Mouse (Mus musculus) liver, embryonic 11.5 days (tissue): ENCODE measurements around the gene Fcf1. TPM values are rescaled to one million over a fixed set of nuclear protein-coding genes. Genes with fewer than 3 reads are reported as not detected.

Experiments used
- ATAC-seq: fragments of 200-750 bp; cut with Nextera tagmentation; replicated peaks from 2 replicates; pipeline ENCODE4 v1.8.0; 2017; ENCODE audit warnings: moderate number of reproducible peaks, mild to moderate bottlenecking, moderate TSS enrichment, moderate library complexity; ENCODE audit not compliant: low FRiP score
- DNase-seq: peaks from one replicate; pipeline ENCODE4 v3.0.0-alpha.2; 2017; ENCODE audit warnings: low spot score
- H3K27ac ChIP-seq: fragments of 300-500 bp; sonication (generic); 2 replicates; pipeline ENCODE4 v1.5.1; 2014; ENCODE audit warnings: mild to moderate bottlenecking, low read depth, low read length, control low read depth
- H3K27me3 ChIP-seq: fragments of 300-500 bp; sonication (generic); replicated peaks from 2 replicates; pipeline ENCODE4 v1.6.1; 2014; ENCODE audit warnings: low read length, mixed read lengths; ENCODE audit not compliant: control insufficient read depth, insufficient read depth
- H3K36me3 ChIP-seq: fragments of 300-500 bp; sonication (generic); 2 replicates; pipeline ENCODE4 v1.6.1; 2014; ENCODE audit warnings: mild to moderate bottlenecking, low read length, moderate library complexity, mixed read lengths; ENCODE audit not compliant: control insufficient read depth, insufficient read depth
- H3K4me1 ChIP-seq: fragments of 300-500 bp; sonication (generic); replicated peaks from 2 replicates; pipeline ENCODE4 v1.6.1; 2014; ENCODE audit warnings: low read length, mixed read lengths; ENCODE audit not compliant: control insufficient read depth, insufficient read depth
- H3K4me2 ChIP-seq: fragments of 300-500 bp; sonication (generic); 2 replicates; pipeline ENCODE4 v1.6.1; 2014; ENCODE audit warnings: mild to moderate bottlenecking, control low read depth, moderate library complexity
- H3K4me3 ChIP-seq: fragments of 300-500 bp; sonication (generic); 2 replicates; pipeline ENCODE4 v1.5.1; 2014; ENCODE audit warnings: low read depth, low read length, control low read depth
- H3K9ac ChIP-seq: fragments of 300-500 bp; sonication (generic); 2 replicates; pipeline ENCODE4 v1.6.1; 2014; ENCODE audit warnings: low read depth, low read length, control low read depth
- H3K9me3 ChIP-seq: fragments of 300-500 bp; sonication (generic); 2 replicates; pipeline ENCODE4 v1.6.1; 2016; ENCODE audit warnings: low read length, inconsistent platforms, mixed read lengths; ENCODE audit not compliant: control insufficient read depth
- WGBS: fragments of 180-500 bp; shearing (Covaris S2); extraction: QIAGEN DNeasy Blood & Tissue Kit; methylation state at CpG from one replicate; pipeline ENCODE4 v1.1.7; 2014; 5-methylcytosine and 5-hydroxymethylcytosine counted together
- polyA plus RNA-seq: library from polyadenylated mRNA; unstranded; fragments of >200 nt; fragmentation: Nextera tagmentation; extraction: Ambion mirVana; gene quantifications from 2 replicates; pipeline ENCODE4 v1.2.1, GENCODE M21; 2014

Fcf1 gene
- polyA plus RNA-seq, 1 experiment from 2014 or later: 215 TPM

- ATAC-seq (no peak), DNase-seq (no peak)
- no peaks in the 10 kb centered on the region for H3K9me3 ChIP-seq
- 69% methylated on average over 1 of the region's 1 CpGs for WGBS
- H3K36me3 ChIP-seq: peaks cover 13% of the 10 kb centered on the region; the same call in 1 of the 2 replicates
- H3K4me3 ChIP-seq: no peak overlapping the region
- no peak overlapping the region for H3K9ac ChIP-seq
- no peak overlapping the region for H3K4me2 ChIP-seq
- no peak overlapping the region for H3K27ac ChIP-seq
- no peaks in the 10 kb centered on the region for H3K4me1 ChIP-seq
- no peaks in the 10 kb centered on the region for H3K27me3 ChIP-seq
Observed at GRCm38 (mm10) chr12:84952351-84952750, 18.3 kb upstream of the Fcf1 start.

GRCm38 (mm10) chr12:84956317-84956716 is 14.4 kb upstream of the Fcf1 start:
- Histone ChIP-seq H3K9ac (no peak overlapping the region), H3K4me1 (no peaks in the 10 kb centered on the region), H3K4me3 (no peak overlapping the region), H3K9me3 (no peaks in the 10 kb centered on the region), H3K36me3 (peaks cover 5% of the 10 kb centered on the region), H3K27ac (no peak overlapping the region), H3K27me3 (no peaks in the 10 kb centered on the region), H3K4me2 (no peak overlapping the region)
- DNase-seq: no peak
- ATAC-seq: no peak
- WGBS: 89% methylated on average over 3 of the region's 3 CpGs

GRCm38 (mm10) chr12:84958794-84959356 is 11.8 kb upstream of the Fcf1 start:
- H3K27me3 ChIP-seq: no peaks in the 10 kb centered on the region
- H3K36me3 ChIP-seq: peaks cover 5% of the 10 kb centered on the region
- H3K4me3 ChIP-seq: no peak overlapping the region
- H3K9me3 ChIP-seq: no peaks in the 10 kb centered on the region
- WGBS: 68% methylated on average over 1 of the region's 1 CpGs
- H3K9ac ChIP-seq: no peak overlapping the region
- DNase-seq (no peak), ATAC-seq (no peak)
- no peak overlapping the region for H3K27ac ChIP-seq
- H3K4me1 ChIP-seq: peaks cover 18% of the 10 kb centered on the region
- no peak overlapping the region for H3K4me2 ChIP-seq

GRCm38 (mm10) chr12:84962606-84963005 is 8.1 kb upstream of the Fcf1 start:
- Histone ChIP-seq H3K27me3 (no peaks in the 10 kb centered on the region), H3K9ac (peak overlapping the region; percentile 58; the same call in 1 of the 2 replicates), H3K27ac (peak overlapping the region; percentile 84), H3K4me1 (peaks cover 20% of the 10 kb centered on the region), H3K36me3 (peaks cover 5% of the 10 kb centered on the region), H3K4me3 (peak overlapping the region; percentile 12; the same call in 1 of the 2 replicates), H3K9me3 (no peaks in the 10 kb centered on the region), H3K4me2 (peak overlapping the region; percentile 57)
- DNase-seq (no peak), ATAC-seq (peak; percentile 99)
- 42% methylated on average over 7 of the region's 7 CpGs for WGBS

- no peak for DNase-seq
- peak overlapping the region; percentile 73 for H3K27ac ChIP-seq
Observed at GRCm38 (mm10) chr12:84968831-84969655, 1.7 kb upstream of the Fcf1 start.

GRCm38 (mm10) chr12:84969656-84970427 is 855 bp upstream of the Fcf1 start:
- Histone ChIP-seq H3K9ac (peak overlapping the region; percentile 91), H3K4me2 (peak overlapping the region; percentile 75), H3K4me3 (peak overlapping the region; percentile 76), H3K27me3 (no peaks in the 10 kb centered on the region), H3K27ac (peak overlapping the region; percentile 73), H3K36me3 (peaks cover 11% of the 10 kb centered on the region), H3K9me3 (no peaks in the 10 kb centered on the region), H3K4me1 (peaks cover 9% of the 10 kb centered on the region)
- DNase-seq (no peak), ATAC-seq (peak; percentile 11; the same call in 1 of the 2 replicates)
- WGBS: 17% methylated on average over 15 of the region's 15 CpGs

More at GRCm38 (mm10) chr12:84968831-84969655, 1.7 kb upstream of the Fcf1 start:
- ATAC-seq: peak; percentile 70
- Histone ChIP-seq H3K9ac (peak overlapping the region; percentile 91), H3K4me2 (peak overlapping the region; percentile 75), H3K4me3 (peak overlapping the region; percentile 76), H3K36me3 (peaks cover 6% of the 10 kb centered on the region), H3K27me3 (no peaks in the 10 kb centered on the region), H3K4me1 (peaks cover 9% of the 10 kb centered on the region), H3K9me3 (no peaks in the 10 kb centered on the region)
- 56% methylated on average over 16 of the region's 16 CpGs for WGBS

GRCm38 (mm10) chr12:84979264-84979862 is 8.7 kb downstream of the Fcf1 start:
- Histone ChIP-seq H3K4me2 (no peak overlapping the region), H3K4me3 (no peak overlapping the region), H3K27ac (no peak overlapping the region), H3K27me3 (no peaks in the 10 kb centered on the region), H3K9me3 (no peaks in the 10 kb centered on the region), H3K4me1 (no peaks in the 10 kb centered on the region), H3K36me3 (peaks cover 43% of the 10 kb centered on the region), H3K9ac (no peak overlapping the region)
- DNase-seq (no peak), ATAC-seq (no peak)
- WGBS: 92% methylated on average over 2 of the region's 2 CpGs

- no peaks in the 10 kb centered on the region; the same call in 1 of the 2 replicates for H3K27me3 ChIP-seq
- no peaks in the 10 kb centered on the region for H3K9me3 ChIP-seq
- H3K4me2 ChIP-seq: no peak overlapping the region
- no peaks in the 10 kb centered on the region for H3K36me3 ChIP-seq
- 67% methylated on average over 4 of the region's 4 CpGs for WGBS
- H3K4me3 ChIP-seq: no peak overlapping the region
- H3K27ac ChIP-seq: no peak overlapping the region
- no peak overlapping the region for H3K9ac ChIP-seq
- no peak for DNase-seq
- ATAC-seq: no peak
- H3K4me1 ChIP-seq: no peaks in the 10 kb centered on the region
Observed at GRCm38 (mm10) chr12:84989456-84989855, 18.8 kb downstream of the Fcf1 start.
